Mouse (Mus musculus) cerebellum, adult 2 months (tissue): ENCODE data around the gene Rcor1. TPM values are rescaled to one million over a fixed set of nuclear protein-coding genes. Genes with fewer than 3 reads are reported as not detected.
A peak's percentile ranks its signal among the peaks of the same experiment; 100 is the strongest.

Experiments used
- DNase-seq, 2 experiments: peaks; one replicate each; pipeline ENCODE4 v3.0.0; 2021
- H3K27ac ChIP-seq: fragments of 200-500 bp; 2 replicates; pipeline ENCODE4 v1.5.1; 2012; ENCODE audit warnings: low read length, control low read depth, inconsistent platforms; ENCODE audit not compliant: insufficient read depth
- H3K27me3 ChIP-seq: fragments of 200-500 bp; 2 replicates; pipeline ENCODE4 v1.6.1; 2012; ENCODE audit warnings: inconsistent platforms, mild to moderate bottlenecking, low read length, moderate library complexity; ENCODE audit not compliant: control insufficient read depth, insufficient read depth
- H3K4me1 ChIP-seq: fragments of 200-500 bp; 2 replicates; pipeline ENCODE4 v1.6.1; 2011; ENCODE audit warnings: low read length; ENCODE audit not compliant: control insufficient read depth, insufficient read depth
- H3K4me3 ChIP-seq: fragments of 200-500 bp; replicated peaks from 2 replicates; pipeline ENCODE3; 2011; ENCODE audit warnings: mild to moderate bottlenecking, low read depth, low read length, control low read depth; ENCODE audit not compliant: insufficient read depth
- CTCF ChIP-seq: fragments of 200-500 bp; IDR thresholded peaks from 2 replicates; pipeline ENCODE4 v1.5.1; 2011; ENCODE audit warnings: low read depth, mild to moderate bottlenecking, control low read depth, low read length, moderate library complexity, borderline replicate concordance; ENCODE audit not compliant: insufficient read depth
- POLR2A ChIP-seq: fragments of 200-500 bp; IDR thresholded peaks from 2 replicates; pipeline ENCODE4 v1.6.1; 2011; ENCODE audit warnings: low read length, control low read depth, borderline replicate concordance; ENCODE audit not compliant: insufficient read depth
- WGBS: fragments of 180-500 bp; shearing (Covaris S2); methylation state at CpG from one replicate; pipeline ENCODE4 v1.1.7; 2018; 5-methylcytosine and 5-hydroxymethylcytosine counted together
- polyA plus RNA-seq: library from polyadenylated mRNA; depleted of rRNA; stranded (reverse); fragments of >200 nt; gene quantifications from 2 replicates; pipeline ENCODE4 v1.2.3, GENCODE M21; 2012

Rcor1 gene
- polyA plus RNA-seq, 1 experiment, result 15.8 TPM

GRCm38 (mm10) chr12:111038231-111038975 is 748 bp upstream of the Rcor1 start:
- under 1% methylated on average over 54 of the region's 54 CpGs for WGBS
- Histone ChIP-seq H3K27me3 (no peaks in the 10 kb centered on the region), H3K4me3 (peak overlapping the region; percentile 79), H3K27ac (peak overlapping the region; percentile 56), H3K4me1 (no peaks in the 10 kb centered on the region)
- peak in 1 of 2 experiments; percentile 90 for DNase-seq
- TF ChIP-seq POLR2A (no peak), CTCF (no peak)

- Histone ChIP-seq H3K27me3 (no peaks in the 10 kb centered on the region), H3K27ac (no peak overlapping the region), H3K4me3 (peak overlapping the region; percentile 81), H3K4me1 (no peaks in the 10 kb centered on the region)
- peak; percentile 52 to 62 for DNase-seq
- TF ChIP-seq CTCF (no peak), POLR2A (no peak)
- 1% methylated on average over 64 of the region's 65 CpGs for WGBS
Measured at GRCm38 (mm10) chr12:111039771-111040530, 800 bp downstream of the Rcor1 start.

GRCm38 (mm10) chr12:111040531-111040860 is 1.3 kb downstream of the Rcor1 start:
- no peak for DNase-seq
- H3K27me3 ChIP-seq, result no peaks in the 10 kb centered on the region
- H3K27ac ChIP-seq, result no peak overlapping the region

GRCm38 (mm10) chr12:111041196-111041595 is 2.0 kb downstream of the Rcor1 start:
- H3K4me3 ChIP-seq, result no peak overlapping the region

More at GRCm38 (mm10) chr12:111040531-111040860, 1.3 kb downstream of the Rcor1 start:
- peak overlapping the region; percentile 81 for H3K4me3 ChIP-seq
- no peaks in the 10 kb centered on the region for H3K4me1 ChIP-seq
- TF ChIP-seq CTCF (no peak), POLR2A (no peak)
- WGBS, result 6% methylated on average over 3 of the region's 3 CpGs

GRCm38 (mm10) chr12:111042365-111042764 is 3.2 kb downstream of the Rcor1 start:
- H3K27me3 ChIP-seq, result no peaks in the 10 kb centered on the region
- TF ChIP-seq CTCF, result no peak
- no peak for TF ChIP-seq POLR2A
- WGBS, result 68% methylated on average over 1 of the region's 1 CpGs
- no peaks in the 10 kb centered on the region for H3K4me1 ChIP-seq
- H3K4me3 ChIP-seq, result no peak overlapping the region
- no peak overlapping the region for H3K27ac ChIP-seq
- no peak for DNase-seq

More at GRCm38 (mm10) chr12:111041196-111041595, 2.0 kb downstream of the Rcor1 start:
- no peaks in the 10 kb centered on the region for H3K27me3 ChIP-seq
- no peak for TF ChIP-seq POLR2A
- TF ChIP-seq CTCF, result peak; percentile 28; the same call in 1 of the 2 replicates
- 27% methylated on average over 4 of the region's 4 CpGs for WGBS
- H3K4me1 ChIP-seq, result no peaks in the 10 kb centered on the region
- H3K27ac ChIP-seq, result no peak overlapping the region
- DNase-seq, result peak; percentile 31 to 33

GRCm38 (mm10) chr12:111044880-111045279 is 5.7 kb downstream of the Rcor1 start:
- no peak for DNase-seq
- no peaks in the 10 kb centered on the region for H3K27me3 ChIP-seq
- WGBS, result 91% methylated on average over 2 of the region's 2 CpGs
- TF ChIP-seq POLR2A (no peak), CTCF (no peak)
- H3K4me1 ChIP-seq, result no peaks in the 10 kb centered on the region
- no peak overlapping the region for H3K4me3 ChIP-seq
- H3K27ac ChIP-seq, result no peak overlapping the region

GRCm38 (mm10) chr12:111046866-111047265 is 7.7 kb downstream of the Rcor1 start:
- H3K4me1 ChIP-seq, result no peaks in the 10 kb centered on the region
- TF ChIP-seq CTCF, result no peak
- no peak for TF ChIP-seq POLR2A
- H3K27ac ChIP-seq, result no peak overlapping the region
- H3K27me3 ChIP-seq, result no peaks in the 10 kb centered on the region
- WGBS, result 69% methylated on average over 1 of the region's 1 CpGs
- H3K4me3 ChIP-seq, result no peak overlapping the region
- no peak for DNase-seq

GRCm38 (mm10) chr12:111048201-111048600 is 9.1 kb downstream of the Rcor1 start:
- Histone ChIP-seq H3K4me3 (no peak overlapping the region), H3K4me1 (no peaks in the 10 kb centered on the region), H3K27me3 (no peaks in the 10 kb centered on the region), H3K27ac (no peak overlapping the region)
- TF ChIP-seq POLR2A (no peak), CTCF (no peak)
- 90% methylated on average over 2 of the region's 2 CpGs for WGBS
- no peak for DNase-seq
